Mouse (Mus musculus) splenic B cell, adult 2 months (primary cell): ENCODE measurements around the gene Lmx1a.

Source experiments
- DNase-seq: peaks from one replicate; pipeline ENCODE4 v3.0.0-alpha.2; 2011; ENCODE audit warnings: low read depth, low spot score
- H3K27me3 ChIP-seq: 2 replicates; pipeline ENCODE4 v1.6.1; 2012; ENCODE audit warnings: mild to moderate bottlenecking, low read length, moderate library complexity, mixed read lengths; ENCODE audit not compliant: control insufficient read depth, poor library complexity, insufficient read depth, severe bottlenecking
- H3K36me3 ChIP-seq: 2 replicates; pipeline ENCODE4 v1.6.1; 2012; ENCODE audit warnings: mild to moderate bottlenecking, low read length, moderate library complexity, mixed read lengths; ENCODE audit not compliant: control insufficient read depth, poor library complexity, insufficient read depth, severe bottlenecking

Gene Lmx1a

DNA sequence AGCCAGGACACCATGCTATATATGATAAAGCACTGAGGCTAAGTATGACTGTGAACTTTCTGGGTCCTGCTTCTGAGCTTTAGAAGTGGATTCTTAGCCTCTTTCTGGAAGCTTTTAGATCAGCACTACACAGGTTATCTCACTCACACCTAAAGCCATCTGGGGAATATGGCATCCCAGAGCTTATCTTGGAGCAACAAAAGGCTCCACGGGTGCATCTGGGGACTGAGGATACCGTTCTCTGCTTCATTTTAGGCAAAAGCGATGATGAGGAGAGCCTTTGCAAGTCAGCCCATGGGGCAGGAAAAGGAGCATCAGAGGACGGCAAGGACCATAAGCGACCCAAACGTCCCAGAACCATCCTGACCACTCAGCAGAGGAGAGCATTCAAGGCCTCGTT is 141.3 kb downstream of the Lmx1a start:
- no peaks in the 10 kb centered on the region for H3K36me3 ChIP-seq
- no peak for DNase-seq

DNA sequence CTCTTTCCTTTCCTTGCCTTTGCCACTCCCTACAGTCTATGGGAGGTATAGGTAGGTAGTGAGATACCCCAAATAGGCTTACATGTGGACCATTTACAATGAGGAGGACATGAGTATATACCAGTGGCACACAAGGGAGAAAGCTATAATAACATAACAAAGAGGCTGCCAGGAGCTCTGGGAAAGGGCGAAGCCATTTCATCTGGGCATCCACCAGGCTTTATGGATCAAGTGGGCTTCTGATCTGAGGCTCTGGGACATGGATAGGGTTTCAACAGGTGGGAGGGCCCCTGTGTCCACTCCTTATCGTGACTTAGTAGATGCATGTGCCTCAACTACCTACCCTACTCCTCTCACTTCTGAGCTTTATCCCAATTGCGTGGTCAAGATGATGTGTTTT is 142.6 kb downstream of the Lmx1a start:
- no peak for DNase-seq
- H3K36me3 ChIP-seq, result no peaks in the 10 kb centered on the region
- H3K27me3 ChIP-seq, result no peaks in the 10 kb centered on the region

More for the DNA sequence above, 141.3 kb downstream of the Lmx1a start:
- no peaks in the 10 kb centered on the region for H3K27me3 ChIP-seq

- Histone ChIP-seq H3K36me3 (no peaks in the 10 kb centered on the region), H3K27me3 (no peaks in the 10 kb centered on the region)
- DNase-seq, result no peak
Measured at GRCm38 (mm10) chr1:167854801-167855200, 165.8 kb downstream of the Lmx1a start.

DNA sequence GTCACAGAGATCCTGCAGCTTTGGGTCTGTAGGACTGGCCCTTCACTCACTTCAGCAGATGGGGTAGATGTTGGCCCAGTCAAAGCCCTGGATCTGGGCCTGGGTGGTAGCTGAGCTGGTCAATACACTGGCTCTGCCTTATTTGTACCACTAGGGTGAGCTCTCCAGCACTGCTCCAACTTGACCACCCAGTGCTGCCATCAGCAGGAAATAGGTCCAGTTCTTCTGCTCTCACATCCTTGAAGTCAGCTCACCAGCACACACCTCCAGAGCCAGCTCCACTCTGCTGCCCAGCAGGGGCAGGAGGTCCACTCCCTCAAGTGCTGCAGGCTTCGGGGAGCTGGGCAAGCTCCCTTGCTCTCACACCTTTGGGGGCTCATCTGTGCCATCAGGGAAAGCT is 183.0 kb downstream of the Lmx1a start:
- H3K36me3 ChIP-seq, result no peaks in the 10 kb centered on the region
- no peaks in the 10 kb centered on the region for H3K27me3 ChIP-seq
- DNase-seq, result no peak

DNA sequence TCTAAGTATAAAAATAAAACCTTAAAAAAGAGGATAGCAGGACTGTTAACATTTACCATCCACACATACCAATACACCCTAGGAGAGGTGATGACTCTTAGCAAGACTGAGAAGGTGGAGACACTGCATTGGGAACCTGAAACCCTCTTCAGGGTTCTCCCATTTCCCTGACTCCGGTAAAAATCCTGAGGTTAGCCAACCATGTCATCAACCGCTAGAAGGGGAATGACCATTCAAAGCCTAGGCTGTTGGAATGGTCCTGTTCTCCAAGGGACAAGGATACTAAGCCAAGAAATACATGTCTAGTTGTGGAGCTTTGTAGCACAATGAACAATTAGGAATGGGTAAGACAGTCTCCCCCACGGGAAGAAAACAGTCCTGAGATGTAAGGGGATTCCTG is 185.1 kb downstream of the Lmx1a start:
- Histone ChIP-seq H3K36me3 (no peaks in the 10 kb centered on the region), H3K27me3 (no peaks in the 10 kb centered on the region)
- no peak for DNase-seq

GRCm38 (mm10) chr1:167877931-167878330 is 188.9 kb downstream of the Lmx1a start:
- H3K27me3 ChIP-seq, result no peaks in the 10 kb centered on the region
- DNase-seq, result no peak
- H3K36me3 ChIP-seq, result no peaks in the 10 kb centered on the region

DNA sequence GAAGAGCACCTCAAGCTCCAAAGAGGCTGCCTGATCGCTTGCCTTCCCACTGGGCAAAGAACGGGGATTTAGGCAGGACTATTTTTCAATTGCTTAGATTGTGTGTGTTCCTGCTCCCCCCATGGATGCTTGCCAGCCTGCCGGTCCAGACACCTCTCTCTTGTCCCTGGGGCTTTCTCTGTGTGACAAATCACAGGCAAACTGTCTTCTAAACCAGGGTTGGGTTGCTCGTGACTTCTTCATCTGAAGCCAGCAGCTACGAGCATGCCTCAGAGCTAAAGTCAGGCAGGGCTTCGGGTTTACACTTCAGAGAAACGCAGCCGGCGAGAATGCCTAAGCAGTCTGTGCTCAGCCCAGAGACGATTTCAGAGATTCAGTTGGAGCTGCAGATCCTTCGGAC is 189.3 kb downstream of the Lmx1a start:
- Histone ChIP-seq H3K27me3 (no peaks in the 10 kb centered on the region), H3K36me3 (no peaks in the 10 kb centered on the region)
- no peak for DNase-seq

DNA sequence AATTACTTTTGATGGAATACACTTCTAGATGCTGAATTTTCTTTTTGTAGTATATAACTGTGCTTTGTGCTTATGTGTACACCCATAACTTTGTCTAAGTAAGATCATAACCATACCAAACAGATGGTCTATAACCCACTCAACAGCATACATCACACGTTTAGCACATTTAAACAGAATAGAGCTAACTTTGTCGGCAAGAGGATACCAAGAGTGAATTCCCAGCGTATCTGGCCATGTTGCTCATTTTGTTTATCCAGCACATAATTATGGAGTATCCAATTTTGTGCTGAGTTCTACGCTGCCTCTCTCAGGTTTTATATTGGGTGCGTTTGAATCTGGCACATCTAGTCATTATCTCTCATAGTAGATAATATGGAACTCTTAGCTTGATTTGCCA is 196.7 kb downstream of the Lmx1a start:
- H3K36me3 ChIP-seq, result no peaks in the 10 kb centered on the region
- no peaks in the 10 kb centered on the region for H3K27me3 ChIP-seq
- DNase-seq, result no peak

DNA sequence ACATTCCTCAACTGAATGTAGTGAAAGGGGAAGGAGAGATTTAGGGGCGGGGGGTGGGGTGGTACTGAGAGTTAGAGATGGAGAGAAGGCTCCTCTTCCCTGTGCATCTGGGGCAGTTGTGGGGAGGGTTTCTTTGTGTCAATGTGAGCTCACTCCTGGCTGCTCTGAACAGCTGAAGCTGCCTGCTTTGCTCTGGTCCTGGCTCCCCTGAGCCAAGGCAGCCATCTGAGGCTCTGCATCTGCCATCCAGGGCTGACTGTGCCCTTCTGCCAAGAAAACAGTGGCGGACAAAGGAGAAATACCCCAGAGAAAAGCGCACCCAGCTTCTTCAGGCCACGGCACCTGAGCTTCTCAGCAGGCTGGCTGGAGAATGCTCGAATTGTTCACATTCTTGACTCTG is 199.1 kb downstream of the Lmx1a start:
- Histone ChIP-seq H3K27me3 (no peaks in the 10 kb centered on the region), H3K36me3 (no peaks in the 10 kb centered on the region)
- no peak for DNase-seq

- DNase-seq, result no peak
- H3K36me3 ChIP-seq, result no peaks in the 10 kb centered on the region
- H3K27me3 ChIP-seq, result no peaks in the 10 kb centered on the region
Measured at GRCm38 (mm10) chr1:167888816-167889215, 199.8 kb downstream of the Lmx1a start.

DNA sequence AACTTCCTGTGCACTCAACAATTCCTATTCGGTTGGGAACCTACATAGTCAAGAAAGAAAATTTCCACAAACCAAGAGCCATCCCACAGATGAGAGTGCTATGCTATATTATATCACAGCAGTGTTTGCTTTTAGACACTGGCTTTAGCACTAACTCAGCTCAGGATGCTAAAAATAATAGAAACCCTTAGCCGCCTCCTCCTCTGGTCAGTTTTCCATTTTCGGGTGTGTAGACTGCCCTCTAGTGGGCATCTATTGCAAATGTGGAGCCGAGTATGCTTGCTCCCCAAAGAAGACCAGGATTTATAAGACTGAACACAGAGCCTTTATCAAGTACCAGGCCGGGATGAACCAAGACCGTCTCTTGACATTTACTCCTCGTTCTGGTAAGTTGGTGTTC is 207.2 kb downstream of the Lmx1a start:
- H3K27me3 ChIP-seq, result no peaks in the 10 kb centered on the region; the same call in 1 of the 2 replicates
- no peaks in the 10 kb centered on the region for H3K36me3 ChIP-seq
- DNase-seq, result no peak
